Mouse (Mus musculus) cortical plate, adult 2 months (tissue): ENCODE results near the gene Stra6.

Experiments
- CTCF ChIP-seq: fragments of 200-500 bp; IDR thresholded peaks from 2 replicates; pipeline ENCODE4 v1.5.1; 2011; ENCODE audit warnings: mild to moderate bottlenecking, control low read depth, low read length; ENCODE audit not compliant: insufficient read depth; ENCODE audit errors: extremely low read depth
- POLR2A ChIP-seq: fragments of 200-500 bp; IDR thresholded peaks from 2 replicates; pipeline ENCODE4 v1.6.1; 2011; ENCODE audit warnings: mild to moderate bottlenecking, low read length, control low read depth; ENCODE audit not compliant: insufficient read depth; ENCODE audit errors: extremely low read depth

DNA sequence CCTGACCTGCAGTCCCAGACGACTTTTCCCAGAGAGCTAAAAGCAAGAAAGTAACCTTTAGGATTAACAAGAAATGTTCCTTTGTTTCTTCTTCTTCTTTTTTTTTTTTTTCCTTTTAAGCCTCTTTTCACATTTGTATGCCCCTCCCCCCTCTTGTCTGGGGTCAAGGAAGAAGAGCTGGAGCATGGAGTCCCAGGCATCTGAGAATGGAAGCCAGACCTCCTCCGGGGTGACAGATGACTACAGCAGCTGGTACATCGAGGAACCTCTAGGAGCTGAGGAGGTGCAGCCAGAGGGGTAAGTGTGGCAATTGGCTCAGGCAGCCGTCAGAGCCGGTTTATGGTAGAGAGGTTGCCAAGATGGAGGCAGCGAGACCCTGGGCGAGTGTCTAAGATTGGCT lies 71.3 kb downstream of the Stra6 start:
- TF ChIP-seq POLR2A (no peak), CTCF (no peak)
